Mouse (Mus musculus) CH12.LX (cell line): ENCODE measurements at regions not wholly inside any gene's neighbourhood (a gene's known extent, or its start where the extent isn't known, plus 50 kb on each side); places are given as distances from the start of the nearest gene placed in this dataset.

Experiments
- DNase-seq: peaks from one replicate; pipeline ENCODE4 v3.0.0-alpha.2; 2013; ENCODE audit errors: extremely low read depth
- H3K27ac ChIP-seq: 2 replicates; pipeline ENCODE4 v1.5.1; 2012; ENCODE audit warnings: low read depth, mild to moderate bottlenecking, control low read depth, moderate library complexity; ENCODE audit not compliant: insufficient read depth
- H3K27me3 ChIP-seq: replicated peaks from 2 replicates; pipeline ENCODE3; 2012; ENCODE audit warnings: inconsistent platforms
- H3K36me3 ChIP-seq, 2 experiments: replicated peaks in 1 of 2; 2 replicates each; pipeline versions ENCODE3 to v1.6.1; 2012; ENCODE audit warnings: inconsistent platforms in 1 of 2, low read length in 1 of 2, mild to moderate bottlenecking in 1 of 2, mixed read lengths in 1 of 2, moderate library complexity in 1 of 2; ENCODE audit not compliant: control insufficient read depth in 1 of 2, insufficient read depth in 1 of 2
- H3K4me1 ChIP-seq, 2 experiments: 2 replicates each; pipeline ENCODE4 v1.6.1; 2012; ENCODE audit warnings: inconsistent platforms in 1 of 2, moderate library complexity in 1 of 2; ENCODE audit not compliant: insufficient read depth in 2 of 2, control insufficient read depth in 1 of 2
- H3K4me2 ChIP-seq: 2 replicates; pipeline ENCODE4 v1.6.1; 2012; ENCODE audit warnings: low read depth, mild to moderate bottlenecking, control low read depth; ENCODE audit not compliant: poor library complexity, insufficient read depth, severe bottlenecking
- H3K4me3 ChIP-seq, 3 experiments: fragments of 150-350 bp in 1 of 3; sonication (generic) in 1 of 3; replicated peaks in 1 of 3; 2 replicates each; pipeline versions ENCODE3 to v1.5.1; 2011 to 2012; ENCODE audit warnings: low read depth in 2 of 3, low read length in 2 of 3, mild to moderate bottlenecking in 2 of 3, moderate library complexity in 2 of 3, control low read depth in 1 of 3, improper control_type of control experiment in 1 of 3, inconsistent platforms in 1 of 3, mixed read lengths in 1 of 3; ENCODE audit not compliant: poor library complexity in 1 of 3
- H3K79me2 ChIP-seq: replicated peaks from 2 replicates; pipeline ENCODE4 v1.6.1; 2012; ENCODE audit warnings: mild to moderate bottlenecking, moderate library complexity; ENCODE audit not compliant: control insufficient read depth, poor library complexity, insufficient read depth, severe bottlenecking; ENCODE audit errors: extremely low read depth
- H3K9ac ChIP-seq: 2 replicates; pipeline ENCODE4 v1.6.1; 2012; ENCODE audit warnings: low read depth, mild to moderate bottlenecking, control low read depth, moderate library complexity; ENCODE audit not compliant: insufficient read depth
- H3K9me3 ChIP-seq: replicated peaks from 2 replicates; pipeline ENCODE3; 2012; ENCODE audit warnings: low read length, inconsistent platforms, mixed read lengths
- BHLHE40 ChIP-seq: IDR thresholded peaks from 2 replicates; pipeline ENCODE4 v1.6.1; 2011; ENCODE audit warnings: mild to moderate bottlenecking, low read depth, low read length, improper control_type of control experiment
- CHD1 ChIP-seq: IDR thresholded peaks from 2 replicates; pipeline ENCODE4 v1.6.1; 2012; ENCODE audit warnings: low read depth, low read length, improper control_type of control experiment, inconsistent platforms
- CTCF ChIP-seq, 2 experiments: IDR thresholded peaks in 1 of 2; conservative IDR thresholded peaks in 1 of 2; 2 replicates each; pipeline ENCODE4 v1.5.1; 2011 to 2012; ENCODE audit warnings: low read depth in 2 of 2, low read length in 2 of 2, improper control_type of control experiment in 1 of 2, inconsistent platforms in 1 of 2, mild to moderate bottlenecking in 1 of 2, moderate library complexity in 1 of 2
- E2F4 ChIP-seq: IDR thresholded peaks from 2 replicates; pipeline ENCODE4 v1.6.1; 2011; ENCODE audit warnings: low read depth, low read length, improper control_type of control experiment; ENCODE audit not compliant: insufficient replicate concordance
- ELF1 ChIP-seq: IDR thresholded peaks from 2 replicates; pipeline ENCODE4 v1.6.1; 2014; ENCODE audit warnings: low read depth, mild to moderate bottlenecking, inconsistent platforms, low read length, improper control_type of control experiment
- ETS1 ChIP-seq: conservative IDR thresholded peaks from 2 replicates; pipeline ENCODE4 v1.6.1; 2012; ENCODE audit warnings: low read depth, mild to moderate bottlenecking, inconsistent platforms, low read length, improper control_type of control experiment, moderate library complexity
- GABPA ChIP-seq: IDR thresholded peaks from 2 replicates; pipeline ENCODE4 v1.6.1; 2012; ENCODE audit warnings: low read depth, low read length, improper control_type of control experiment, inconsistent platforms; ENCODE audit not compliant: insufficient replicate concordance
- IRF4 ChIP-seq: IDR thresholded peaks from 2 replicates; pipeline ENCODE4 v1.6.1; 2014; ENCODE audit warnings: low read depth, mild to moderate bottlenecking, inconsistent platforms, low read length, improper control_type of control experiment
- MAFK ChIP-seq: IDR thresholded peaks from 2 replicates; pipeline ENCODE4 v1.6.1; 2011; ENCODE audit warnings: low read length, improper control_type of control experiment; ENCODE audit not compliant: insufficient replicate concordance
- MAZ ChIP-seq: IDR thresholded peaks from 2 replicates; pipeline ENCODE4 v1.6.1; 2012; ENCODE audit warnings: low read depth, mild to moderate bottlenecking, inconsistent platforms, low read length, improper control_type of control experiment, moderate library complexity
- RAD21 ChIP-seq: IDR thresholded peaks from 2 replicates; pipeline ENCODE4 v1.6.1; 2011; ENCODE audit warnings: low read depth, mild to moderate bottlenecking, low read length, improper control_type of control experiment, moderate library complexity
- RCOR1 ChIP-seq: conservative IDR thresholded peaks from 2 replicates; pipeline ENCODE4 v1.6.1; 2012; ENCODE audit warnings: low read depth, mild to moderate bottlenecking, inconsistent platforms, low read length, improper control_type of control experiment
- SIN3A ChIP-seq: IDR thresholded peaks from 2 replicates; pipeline ENCODE4 v1.6.1; 2012; ENCODE audit warnings: low read length, improper control_type of control experiment, inconsistent platforms
- SMC3 ChIP-seq: IDR thresholded peaks from 2 replicates; pipeline ENCODE4 v1.6.1; 2011; ENCODE audit warnings: low read depth, low read length, improper control_type of control experiment
- TBP ChIP-seq: conservative IDR thresholded peaks from 2 replicates; pipeline ENCODE4 v1.6.1; 2011; ENCODE audit warnings: low read depth, low read length, improper control_type of control experiment
- TCF12 ChIP-seq: IDR thresholded peaks from 2 replicates; pipeline ENCODE4 v1.6.1; 2014; ENCODE audit warnings: low read depth, mild to moderate bottlenecking, inconsistent platforms, low read length, improper control_type of control experiment
- USF1 ChIP-seq: IDR thresholded peaks from 2 replicates; pipeline ENCODE4 v1.6.1; 2014; ENCODE audit warnings: low read depth, mild to moderate bottlenecking, inconsistent platforms, low read length, improper control_type of control experiment
- USF2 ChIP-seq: conservative IDR thresholded peaks from 2 replicates; pipeline ENCODE4 v1.6.1; 2011; ENCODE audit warnings: low read depth, low read length, improper control_type of control experiment
- dilution Hi-C: fragments of 300-500 bp; cut with MboI; formaldehyde crosslinking; loops from 2 replicates; pipeline ENCODE4 v1.14.3; 2020; ENCODE audit warnings: low sequenced_read_pairs; ENCODE audit not compliant: extremely low pct_unique_long_range_greater_than_20kb, extremely low pct_ligation_motif_present
- in situ Hi-C: fragments of 300-500 bp; cut with MboI; formaldehyde crosslinking; loops from 3 replicates; pipeline ENCODE4 v1.14.3; 2019; ENCODE audit warnings: low sequenced_read_pairs, low pct_ligation_motif_present, low pct_unique_long_range_greater_than_20kb, mixed read lengths

GRCm38 (mm10) chr13:10504211-10504610 lies 143.6 kb upstream of the Chrm3 start:
- TF ChIP-seq E2F4 (no peak), MAZ (no peak), ELF1 (no peak), CTCF (conservative IDR thresholded peaks at IDR 0.05 in 1 of 2, IDR thresholded peaks at IDR 0.05 in 1 of 2; ENCODE audit: low read depth in 2 of 2, low read length in 2 of 2) (no peak), SMC3 (no peak), IRF4 (no peak), SIN3A (no peak), MAFK (no peak), RCOR1 (no peak), GABPA (no peak), CHD1 (no peak), TBP (no peak)
- TF ChIP-seq, all 38 proteins: peak for 0
- in situ Hi-C loops (no loop called here), dilution Hi-C loops (no loop called here)
- Histone ChIP-seq H3K79me2 (no peaks in the 10 kb centered on the region), H3K9ac (no peak overlapping the region), H3K9me3 (no peaks in the 10 kb centered on the region), H3K36me3 (no peaks in the 10 kb centered on the region), H3K4me1 (peaks cover 0 to 4% of the 10 kb centered on the region in 2 experiments; a peak in 2 of 4 replicates), H3K4me3 (no peak overlapping the region), H3K27ac (no peak overlapping the region), H3K27me3 (no peaks in the 10 kb centered on the region), H3K4me2 (no peak overlapping the region)
- no peak for DNase-seq

DNA sequence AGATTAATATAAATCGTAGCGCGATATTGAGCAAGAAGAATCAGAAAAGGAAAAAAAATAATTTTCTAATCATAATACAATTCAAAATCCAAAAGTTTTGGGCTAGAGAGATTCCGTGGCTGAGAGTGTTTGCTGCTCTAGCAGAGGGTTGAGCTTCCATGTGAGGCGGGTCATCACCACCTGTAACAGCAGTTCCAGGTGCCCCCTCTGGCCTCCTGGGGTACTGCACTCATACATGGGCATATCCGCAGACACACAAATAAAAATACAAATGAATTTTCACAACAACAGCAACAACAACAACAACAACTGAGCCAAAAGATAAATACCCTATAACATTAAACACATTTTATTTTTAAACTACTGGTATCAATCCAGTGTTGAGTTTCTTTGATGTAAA lies 94.7 kb upstream of the Chrm3 start:
- Histone ChIP-seq H3K27me3 (no peaks in the 10 kb centered on the region), H3K79me2 (no peaks in the 10 kb centered on the region), H3K9me3 (no peaks in the 10 kb centered on the region), H3K4me1 (no peaks in the 10 kb centered on the region), H3K4me3 (no peak overlapping the region), H3K36me3 (no peaks in the 10 kb centered on the region), H3K27ac (no peak overlapping the region), H3K4me2 (no peak overlapping the region)
- in situ Hi-C loops = no loop called here
- DNase-seq = no peak
- TF ChIP-seq RAD21 (peak; percentile 7), BHLHE40 (no peak), CTCF (conservative IDR thresholded peaks at IDR 0.05 in 1 of 2, IDR thresholded peaks at IDR 0.05 in 1 of 2; ENCODE audit: low read depth in 2 of 2, low read length in 2 of 2) (peak; percentile 33 to 35; a peak in 3 of 4 replicates), ETS1 (no peak), TBP (no peak), CHD1 (no peak)
- TF ChIP-seq, all 38 proteins: peak for 2
- dilution Hi-C loops = no loop called here
- no peak overlapping the region for H3K9ac ChIP-seq

- dilution Hi-C loops = no loop called here
These were observed 94.0 kb upstream of the Chrm3 start for GRCm38 (mm10) chr13:10454667-10455066.

More at GRCm38 (mm10) chr13:10454667-10455066, 94.0 kb upstream of the Chrm3 start:
- Histone ChIP-seq H3K4me1 (no peaks in the 10 kb centered on the region), H3K79me2 (no peaks in the 10 kb centered on the region), H3K4me3 (no peak overlapping the region), H3K9ac (no peak overlapping the region), H3K36me3 (no peaks in the 10 kb centered on the region), H3K9me3 (no peaks in the 10 kb centered on the region), H3K27me3 (no peaks in the 10 kb centered on the region), H3K4me2 (no peak overlapping the region), H3K27ac (no peak overlapping the region)
- in situ Hi-C loops = no loop called here
- no peak for TF ChIP-seq USF1
- no peak for TF ChIP-seq GABPA
- TF ChIP-seq TCF12 = no peak
- no peak for TF ChIP-seq RCOR1
- TF ChIP-seq RAD21 = no peak
- TF ChIP-seq USF2 = no peak
- DNase-seq = no peak
